Mouse (Mus musculus): ENCODE results near the gene Fggy.

DNA sequence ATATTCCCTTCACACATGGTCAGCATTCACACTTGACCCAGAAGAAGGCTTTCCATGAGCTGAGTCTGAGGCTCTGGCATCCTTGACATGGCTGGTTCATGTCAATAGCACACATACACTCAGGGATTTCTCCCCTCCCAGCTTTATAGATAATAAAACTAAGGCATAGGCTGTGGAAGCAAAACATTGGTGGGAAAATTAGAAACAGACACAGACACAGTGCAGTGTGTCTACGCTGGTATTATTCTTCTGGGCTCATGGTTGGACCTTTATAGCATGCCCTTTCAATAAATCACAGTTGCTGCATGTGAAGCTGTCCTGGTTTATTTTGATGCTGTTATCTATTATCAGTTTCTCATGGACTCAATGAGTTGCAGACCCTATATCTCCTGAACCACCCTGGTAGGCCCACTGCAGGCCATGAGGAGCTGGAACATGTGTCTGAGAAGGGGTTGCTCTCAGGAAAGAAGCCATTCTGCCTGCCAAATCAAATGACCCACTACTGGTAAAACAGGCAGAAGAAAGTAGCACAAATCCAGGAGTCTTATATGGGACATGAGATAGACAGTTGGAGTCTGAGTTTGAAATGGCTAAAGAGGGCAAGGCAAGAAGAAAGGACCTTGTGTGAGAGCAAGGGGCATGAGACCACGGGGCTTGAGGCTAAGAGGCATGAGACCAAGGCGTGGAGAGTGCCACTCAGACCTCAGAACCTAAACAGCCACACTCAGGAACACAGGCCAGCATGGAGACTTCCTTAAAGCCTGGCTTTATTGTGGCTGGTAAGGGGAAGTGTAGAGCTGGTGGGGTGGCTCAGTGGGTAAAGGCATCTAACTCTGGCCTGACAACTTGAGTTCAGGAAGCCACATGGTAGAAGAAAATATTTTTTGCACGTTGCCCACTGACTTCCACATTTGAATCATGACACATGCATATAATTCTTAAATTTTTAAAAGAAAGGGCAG lies 327.2 kb downstream of the Fggy start:
- no peak for TF ChIP-seq POLR2A (IDR thresholded peaks at IDR 0.05; ENCODE audit: insufficient read depth, low read length)
- TF ChIP-seq CTCF (IDR thresholded peaks at IDR 0.05; ENCODE audit: low read depth, low read length) = no peak
- no peak for TF ChIP-seq EP300 (IDR thresholded peaks at IDR 0.05; ENCODE audit: insufficient read depth, low read depth, low read length)

All from ES-Bruce4 (cell line).